Mouse (Mus musculus) spleen, postnatal 14 days (tissue): ENCODE measurements around the gene Olfr263.

ENCODE experiments used
- DNase-seq, 2 experiments: peaks; one replicate each; pipeline ENCODE4 v3.0.0; 2021 to 2022; ENCODE audit warnings: low spot score in 2 of 2

Gene Olfr263

DNA sequence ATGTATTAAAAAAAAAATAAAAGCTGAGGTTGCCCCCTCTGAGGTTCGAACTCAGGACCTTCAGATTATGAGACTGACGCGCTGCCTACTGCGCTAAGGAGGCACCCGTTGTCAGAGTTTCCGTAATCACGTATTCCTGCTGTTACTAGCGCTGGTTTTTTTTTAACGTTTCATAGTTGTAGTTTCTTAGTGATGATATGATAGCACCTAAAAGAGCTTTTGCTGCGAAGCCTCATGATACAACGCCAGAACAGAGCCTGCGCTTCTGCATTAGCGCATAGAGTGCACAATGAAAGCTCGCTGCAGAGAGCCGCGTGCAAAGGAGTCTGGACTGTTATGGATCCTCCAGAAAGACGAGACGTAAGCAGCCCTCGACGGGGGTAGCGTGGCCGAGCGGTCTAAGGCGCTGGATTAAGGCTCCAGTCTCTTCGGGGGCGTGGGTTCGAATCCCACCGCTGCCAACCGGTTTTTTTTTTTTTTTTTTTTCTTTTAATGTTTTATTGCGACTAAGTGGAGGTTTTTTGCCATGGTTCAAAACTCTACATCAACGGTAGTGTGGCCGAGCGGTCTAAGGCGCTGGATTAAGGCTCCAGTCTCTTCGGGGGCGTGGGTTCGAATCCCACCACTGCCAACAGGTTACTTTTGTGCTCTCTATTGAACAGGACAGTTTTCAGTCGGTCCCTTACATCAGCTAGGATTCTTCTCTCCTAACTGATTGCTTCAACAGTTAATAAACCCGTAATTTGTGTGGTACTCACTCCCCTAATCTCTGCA, 40.4 kb downstream of the Olfr263 start:
- DNase-seq, result peak; percentile 66 to 71

GRCm38 (mm10) chr13:21170431-21171155, 41.2 kb downstream of the Olfr263 start:
- DNase-seq, result no peak

DNA sequence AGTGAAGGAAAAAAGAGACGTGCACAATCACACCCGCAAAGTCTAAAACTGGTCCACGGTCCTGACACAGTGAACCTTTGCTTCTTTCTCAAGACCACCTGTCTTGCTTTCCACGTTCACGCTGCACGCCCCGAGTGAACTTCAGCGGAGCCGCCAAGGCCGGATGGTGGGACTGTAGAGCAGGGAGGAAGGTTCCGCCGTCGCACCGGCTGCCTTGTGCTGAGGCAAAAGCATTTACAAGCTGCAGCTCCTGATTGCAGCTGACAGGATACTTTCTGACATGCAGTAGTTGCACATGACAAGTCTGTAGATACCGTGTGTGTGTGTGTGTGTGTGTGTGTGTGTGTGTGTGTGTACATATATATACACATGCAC, 41.7 kb downstream of the Olfr263 start:
- DNase-seq, result no peak

- no peak for DNase-seq
Observed at GRCm38 (mm10) chr13:21171600-21172150, 42.2 kb downstream of the Olfr263 start.

DNA sequence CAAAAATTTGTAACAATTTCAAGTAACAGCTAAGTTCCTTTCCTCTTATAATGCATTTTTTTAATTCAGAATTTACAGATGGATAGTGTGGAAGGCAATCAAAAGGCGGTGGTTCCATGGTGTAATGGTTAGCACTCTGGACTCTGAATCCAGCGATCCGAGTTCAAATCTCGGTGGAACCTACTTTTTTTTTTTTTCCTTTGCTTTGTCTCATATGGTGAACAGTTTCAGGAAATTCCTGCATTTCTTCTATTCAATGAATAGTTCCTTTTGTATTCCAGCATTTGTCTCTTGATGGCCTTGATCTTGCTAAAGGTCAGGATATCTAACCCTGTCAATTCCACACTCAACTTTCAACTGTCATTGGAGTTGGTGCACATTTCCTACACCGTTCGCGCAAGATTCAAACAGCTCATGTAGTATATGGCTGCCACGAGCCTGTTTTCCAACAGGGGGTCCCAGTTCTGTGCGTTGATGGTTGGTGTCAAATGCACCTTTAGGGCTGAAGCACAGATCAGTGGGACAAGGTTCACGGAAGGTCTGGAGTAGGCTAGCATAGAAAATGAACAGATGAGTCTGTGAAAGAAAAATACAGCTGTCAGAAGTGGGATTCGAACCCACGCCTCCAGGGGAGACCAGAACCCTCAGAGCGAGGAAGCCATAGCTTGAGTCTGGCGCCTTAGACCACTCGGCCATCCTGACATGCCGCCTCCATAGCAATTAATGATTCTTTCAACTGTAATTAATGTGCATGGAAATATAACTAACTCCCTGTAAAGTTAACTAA, 43.0 kb downstream of the Olfr263 start:
- DNase-seq, result peak in 1 of 2 experiments; percentile 37

DNA sequence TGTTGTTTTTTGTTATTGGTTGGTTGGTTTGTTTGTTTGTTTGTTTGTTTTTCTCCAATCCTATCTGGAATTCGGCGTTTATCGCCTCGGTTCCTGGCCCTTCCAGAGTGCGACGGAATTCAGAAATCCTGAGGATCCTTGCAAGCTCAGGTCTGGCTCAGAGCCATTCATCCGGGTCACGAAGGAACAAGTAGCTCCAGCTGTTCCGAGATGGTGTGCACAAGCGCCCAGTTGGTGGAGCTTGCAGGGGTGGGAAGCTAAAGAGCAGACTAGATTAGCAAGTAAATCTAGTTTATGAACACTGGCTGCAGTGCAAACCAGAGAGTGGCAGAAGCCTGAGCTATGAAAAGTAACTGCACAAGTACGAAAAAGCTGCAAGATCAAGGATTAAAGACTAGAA, 43.6 kb downstream of the Olfr263 start:
- no peak for DNase-seq

- no peak for DNase-seq
Observed at GRCm38 (mm10) chr13:21176733-21177132, 47.3 kb downstream of the Olfr263 start.

DNA sequence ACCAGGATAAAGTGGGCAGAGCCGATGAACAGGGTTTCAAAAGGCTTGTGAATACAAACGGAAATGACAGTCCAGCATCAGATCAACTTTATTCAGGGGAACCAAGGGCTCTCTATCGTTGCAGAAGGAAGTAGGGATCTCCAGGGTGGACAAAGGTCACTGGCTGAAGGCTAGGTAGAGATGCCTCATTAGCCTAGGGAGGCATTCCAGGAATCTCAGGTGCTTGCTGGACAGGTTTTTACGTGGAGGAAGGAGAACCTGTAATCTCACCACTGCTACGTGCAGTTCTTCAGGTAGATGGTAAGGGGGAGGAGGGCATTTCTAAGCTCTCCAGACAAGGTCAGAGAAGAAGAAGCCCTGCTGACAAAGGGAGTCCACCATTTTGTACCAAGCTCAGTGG, 48.2 kb downstream of the Olfr263 start:
- DNase-seq, result no peak

- no peak for DNase-seq
Observed at GRCm38 (mm10) chr13:21178364-21178763, 48.9 kb downstream of the Olfr263 start.

DNA sequence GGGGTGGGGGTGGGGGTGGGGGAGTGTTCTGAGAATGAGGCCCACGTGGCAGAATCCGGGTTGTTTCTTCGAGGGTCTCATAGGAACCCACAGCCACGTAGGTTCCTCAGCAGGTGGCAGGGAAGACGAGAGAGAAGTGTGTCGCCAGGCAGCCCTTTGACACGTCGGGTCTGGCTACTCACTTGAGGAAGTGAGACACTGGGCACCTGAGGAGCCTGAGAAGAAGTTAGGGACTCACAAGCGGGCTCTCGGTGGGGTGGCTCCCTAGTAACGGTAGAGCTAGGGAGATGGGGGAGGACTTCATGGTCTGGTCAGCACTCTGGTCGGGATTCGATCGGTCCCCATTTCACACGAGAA, 49.9 kb downstream of the Olfr263 start, which contains the start of gene Trim27:
Gene Trim27 (plus strand): TSS at position 79 of the 357 bp plus-strand sequence.
- no peak for DNase-seq

- peak; percentile 68 to 76 for DNase-seq
Observed at GRCm38 (mm10) chr13:21179724-21180550, 50.5 kb downstream of the Olfr263 start.

DNA sequence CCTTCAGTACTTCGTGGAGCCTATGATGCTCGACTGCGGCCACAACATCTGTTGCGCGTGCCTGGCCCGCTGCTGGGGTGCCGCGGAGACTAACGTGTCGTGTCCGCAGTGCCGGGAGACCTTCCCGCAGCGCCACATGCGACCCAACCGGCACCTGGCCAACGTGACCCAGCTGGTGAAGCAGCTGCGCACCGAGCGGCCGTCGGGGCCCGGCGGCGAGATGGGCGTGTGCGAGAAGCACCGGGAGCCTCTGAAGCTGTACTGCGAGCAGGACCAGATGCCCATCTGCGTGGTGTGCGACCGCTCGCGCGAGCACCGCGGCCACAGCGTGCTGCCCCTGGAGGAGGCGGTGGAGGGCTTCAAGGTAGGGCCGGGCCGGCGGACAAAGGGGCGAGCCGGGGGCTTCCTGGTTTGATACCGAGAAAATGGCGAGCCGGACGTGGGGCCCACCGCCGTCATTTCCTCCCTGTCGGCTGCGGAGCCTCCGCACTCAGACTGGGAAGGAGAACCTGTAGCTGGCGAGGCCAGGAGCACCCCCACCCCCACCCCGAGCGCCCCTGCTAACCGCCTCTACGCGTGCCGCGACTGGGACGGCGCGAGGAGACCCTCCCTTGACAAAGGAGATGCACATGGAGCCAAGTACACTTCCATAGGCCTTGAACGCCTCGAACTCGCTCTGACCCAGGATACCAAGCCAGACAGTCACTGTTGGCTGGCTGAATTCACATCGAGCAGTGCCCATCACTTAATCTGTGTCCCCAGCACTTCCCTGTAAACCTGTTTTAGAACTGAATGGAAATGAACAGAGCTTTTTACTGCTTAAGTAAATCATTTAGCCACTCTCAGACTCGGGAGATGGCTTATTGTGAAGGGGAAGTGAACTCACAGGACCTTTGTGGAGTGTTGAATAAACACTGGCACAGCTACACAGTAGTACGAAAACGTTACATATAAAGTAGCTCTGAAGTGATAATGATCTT, 51.4 kb downstream of the Olfr263 start:
- DNase-seq, result peak; percentile 38 to 50

DNA sequence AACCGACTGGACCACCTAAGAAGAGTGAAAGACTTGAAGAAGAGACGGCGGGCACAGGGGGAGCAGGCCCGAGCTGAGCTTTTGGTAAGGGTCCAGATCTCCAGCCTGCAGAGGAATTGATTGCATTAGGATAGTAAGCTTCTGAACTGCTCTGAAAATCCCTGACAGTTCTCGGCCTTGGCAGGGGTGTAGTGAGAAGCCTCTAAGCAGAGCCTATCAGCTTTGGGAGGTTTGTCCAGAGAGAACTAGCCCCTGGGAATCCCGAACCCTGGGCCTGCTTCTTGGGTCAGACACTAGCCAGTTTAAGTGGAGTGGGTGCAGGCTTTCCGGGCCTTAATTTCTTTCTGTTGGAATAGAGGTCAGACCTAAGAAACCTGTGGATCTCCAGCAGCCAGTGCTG, 52.6 kb downstream of the Olfr263 start:
- DNase-seq, result no peak

DNA sequence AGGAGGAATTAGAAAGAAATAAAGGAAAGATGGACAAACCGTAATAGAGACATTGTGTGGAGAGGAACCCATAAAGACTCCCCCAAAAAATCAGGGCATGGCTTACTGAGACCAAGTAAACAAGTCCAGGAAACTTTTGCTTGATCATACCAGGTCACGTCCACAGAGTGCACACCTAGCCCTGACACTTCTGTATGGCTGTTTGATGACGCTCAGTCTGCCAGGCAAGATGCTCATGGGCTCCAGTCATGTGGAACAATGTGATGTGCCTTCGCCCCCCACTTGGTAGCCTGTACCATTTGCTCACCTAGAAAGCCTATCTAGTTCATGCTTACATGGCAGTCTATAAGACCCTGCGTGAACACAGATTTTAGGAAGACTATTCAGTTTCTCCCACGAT, 53.6 kb downstream of the Olfr263 start:
- no peak for DNase-seq

DNA sequence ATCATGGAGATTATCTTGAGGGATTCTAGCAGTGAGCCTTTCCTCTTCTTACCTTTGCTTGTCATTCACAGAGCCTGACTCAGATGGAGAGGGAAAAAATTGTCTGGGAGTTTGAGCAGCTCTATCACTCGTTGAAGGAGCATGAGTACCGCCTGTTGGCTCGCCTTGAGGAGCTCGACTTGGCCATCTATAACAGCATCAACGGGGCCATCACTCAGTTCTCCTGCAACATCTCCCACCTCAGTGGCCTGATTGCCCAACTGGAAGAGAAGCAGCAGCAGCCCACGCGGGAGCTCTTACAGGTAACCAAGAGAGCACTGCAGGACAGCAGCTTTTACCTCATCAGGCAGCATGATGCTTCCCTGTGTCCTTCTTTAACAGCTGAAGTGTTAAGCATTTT, 54.2 kb downstream of the Olfr263 start:
- DNase-seq, result no peak

DNA sequence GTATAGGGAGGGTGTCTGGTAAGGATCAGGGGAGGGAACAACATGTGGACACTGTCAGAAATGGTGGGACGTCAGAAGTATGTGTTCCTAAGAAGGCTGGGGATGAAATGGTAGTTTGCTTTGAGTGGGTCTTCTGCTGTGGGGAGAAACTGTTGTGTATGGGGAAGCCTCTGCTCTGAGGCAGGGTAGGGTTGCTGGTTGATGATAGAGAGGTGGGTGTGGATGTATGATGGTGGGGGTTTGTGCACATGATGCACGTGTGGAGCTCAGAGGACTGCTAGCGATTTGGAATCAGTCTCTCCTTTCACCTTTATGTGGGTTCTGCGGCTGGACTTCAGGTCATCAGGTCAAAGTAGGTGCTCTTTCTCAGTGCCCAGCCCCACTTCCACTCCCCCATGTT, 56.1 kb downstream of the Olfr263 start:
- DNase-seq, result no peak
